Mouse (Mus musculus) bone marrow, adult 2 months (tissue): ENCODE measurements around the gene AI413582. TPM values are rescaled to one million over a fixed set of nuclear protein-coding genes. Genes with fewer than 3 reads are reported as not detected.

Experiments used
- H3K27ac ChIP-seq: fragments of 200-500 bp; 2 replicates; pipeline ENCODE4 v1.5.1; 2012; ENCODE audit warnings: low read depth, mild to moderate bottlenecking, control low read depth, inconsistent platforms, low read length; ENCODE audit not compliant: control insufficient read depth, poor library complexity, insufficient read depth
- H3K4me1 ChIP-seq: fragments of 200-500 bp; 2 replicates; pipeline ENCODE4 v1.6.1; 2011; ENCODE audit warnings: low read length; ENCODE audit not compliant: control insufficient read depth, insufficient read depth
- H3K4me3 ChIP-seq: fragments of 200-500 bp; replicated peaks from 2 replicates; pipeline ENCODE3; 2011; ENCODE audit warnings: mild to moderate bottlenecking, low read depth, low read length, control low read depth; ENCODE audit not compliant: control insufficient read depth
- CTCF ChIP-seq: fragments of 200-500 bp; IDR thresholded peaks from 2 replicates; pipeline ENCODE4 v1.5.1; 2011; ENCODE audit warnings: low read length, control low read depth; ENCODE audit not compliant: control insufficient read depth, insufficient read depth
- POLR2A ChIP-seq: fragments of 200-500 bp; IDR thresholded peaks from 2 replicates; pipeline ENCODE4 v1.6.1; 2011; ENCODE audit warnings: low read depth, mild to moderate bottlenecking, control low read depth, low read length, borderline replicate concordance; ENCODE audit not compliant: control insufficient read depth
- whole genome bisulfite sequencing: fragments of 180-500 bp; shearing (Covaris S2); methylation state at CpG from one replicate; pipeline ENCODE4 v1.1.7; 2018; 5-methylcytosine and 5-hydroxymethylcytosine counted together
- polyA plus RNA-seq: library from polyadenylated mRNA; stranded (reverse); fragments of >200 nt; gene quantifications from 2 replicates; pipeline ENCODE4 v1.2.4, GENCODE M21; 2011; ENCODE audit warnings: low replicate concordance; ENCODE audit not compliant: missing spikeins, insufficient read depth, insufficient read length

Gene AI413582
- polyA plus RNA-seq, 1 experiment: 22.0 TPM

- Histone ChIP-seq H3K4me3 (no peak overlapping the region), H3K4me1 (peaks cover 4% of the 10 kb centered on the region), H3K27ac (no peak overlapping the region)
- TF ChIP-seq POLR2A: no peak
- TF ChIP-seq CTCF: no peak
- 47% methylated on average over 9 of the region's 9 CpGs for WGBS
Measured at GRCm38 (mm10) chr17:27586661-27587060, 21.1 kb upstream of the AI413582 start.

- Histone ChIP-seq H3K4me1 (peaks cover 4% of the 10 kb centered on the region), H3K27ac (no peak overlapping the region), H3K4me3 (no peak overlapping the region)
- WGBS: 49% methylated on average over 13 of the region's 13 CpGs
- no peak for TF ChIP-seq CTCF
- TF ChIP-seq POLR2A: no peak
Measured at GRCm38 (mm10) chr17:27583185-27583894, 17.8 kb upstream of the AI413582 start.

GRCm38 (mm10) chr17:27580392-27581068 is 15.0 kb upstream of the AI413582 start:
- TF ChIP-seq POLR2A (no peak), CTCF (no peak)
- H3K27ac ChIP-seq: no peak overlapping the region
- 66% methylated on average over 20 of the region's 20 CpGs for WGBS
- H3K4me3 ChIP-seq: no peak overlapping the region
- peaks cover 2% of the 10 kb centered on the region for H3K4me1 ChIP-seq

- H3K4me3 ChIP-seq: no peak overlapping the region
- no peak overlapping the region for H3K27ac ChIP-seq
- no peak for TF ChIP-seq POLR2A
- no peak for TF ChIP-seq CTCF
- WGBS: 89% methylated on average over 8 of the region's 8 CpGs
- peaks cover 2% of the 10 kb centered on the region for H3K4me1 ChIP-seq
Measured at GRCm38 (mm10) chr17:27579816-27580215, 14.3 kb upstream of the AI413582 start.

- 91% methylated on average over 10 of the region's 10 CpGs for WGBS
- no peak overlapping the region for H3K27ac ChIP-seq
- TF ChIP-seq POLR2A: no peak
- no peak for TF ChIP-seq CTCF
- peaks cover 2% of the 10 kb centered on the region for H3K4me1 ChIP-seq
- H3K4me3 ChIP-seq: no peak overlapping the region
Measured at GRCm38 (mm10) chr17:27578487-27578886, 12.9 kb upstream of the AI413582 start.

- peak; percentile 35; the same call in 1 of the 2 replicates for TF ChIP-seq CTCF
- no peak for TF ChIP-seq POLR2A
- no peak overlapping the region for H3K27ac ChIP-seq
- WGBS: 74% methylated on average over 6 of the region's 6 CpGs
- no peak overlapping the region for H3K4me3 ChIP-seq
- H3K4me1 ChIP-seq: no peaks in the 10 kb centered on the region
Measured at GRCm38 (mm10) chr17:27577468-27577867, 11.9 kb upstream of the AI413582 start.

- WGBS: 60% methylated on average over 7 of the region's 7 CpGs
Measured at GRCm38 (mm10) chr17:27576056-27576455, 10.5 kb upstream of the AI413582 start.

GRCm38 (mm10) chr17:27575116-27575776 is 9.7 kb upstream of the AI413582 start:
- Histone ChIP-seq H3K4me1 (no peaks in the 10 kb centered on the region), H3K4me3 (no peak overlapping the region), H3K27ac (no peak overlapping the region)
- WGBS: 77% methylated on average over 10 of the region's 10 CpGs
- TF ChIP-seq CTCF (no peak), POLR2A (no peak)

More at GRCm38 (mm10) chr17:27576056-27576455, 10.5 kb upstream of the AI413582 start:
- H3K4me3 ChIP-seq: no peak overlapping the region
- no peak for TF ChIP-seq CTCF
- no peak for TF ChIP-seq POLR2A
- no peaks in the 10 kb centered on the region for H3K4me1 ChIP-seq
- H3K27ac ChIP-seq: no peak overlapping the region
